Mouse (Mus musculus) myocyte (in vitro differentiated cells): ENCODE measurements around the gene 4931429L15Rik. TPM values are rescaled to one million over a fixed set of nuclear protein-coding genes. Genes with fewer than 3 reads are reported as not detected.

Experiments used
- H3K27me3 ChIP-seq: one replicate; pipeline ENCODE4 v1.6.1; 2011; ENCODE audit not compliant: control insufficient read depth, insufficient read depth, insufficient read length
- H3K36me3 ChIP-seq: one replicate; pipeline ENCODE4 v1.6.1; 2011; ENCODE audit not compliant: control insufficient read depth, insufficient read depth
- H3K4me2 ChIP-seq: one replicate; pipeline ENCODE4 v1.6.1; 2011; ENCODE audit warnings: low read depth, control low read depth
- H3K4me3 ChIP-seq: one replicate; pipeline ENCODE4 v1.5.1; 2011; ENCODE audit warnings: mild to moderate bottlenecking, control low read depth, moderate library complexity
- H3K79me2 ChIP-seq: one replicate; pipeline ENCODE4 v1.6.1; 2011; ENCODE audit not compliant: control insufficient read depth, insufficient read depth
- H3ac ChIP-seq: one replicate; pipeline ENCODE4 v1.6.1; 2011; ENCODE audit not compliant: control insufficient read depth, insufficient read length
- CEBPB ChIP-seq: IDR thresholded peaks from 2 replicates; pipeline ENCODE4 v1.6.1; 2011; ENCODE audit warnings: mild to moderate bottlenecking, moderate library complexity; ENCODE audit not compliant: poor library complexity, insufficient read depth, severe bottlenecking
- E2F4 ChIP-seq: IDR thresholded peaks from one replicate; pipeline ENCODE4 v1.6.1; 2011; ENCODE audit warnings: mild to moderate bottlenecking, control low read depth, moderate library complexity; ENCODE audit not compliant: insufficient read depth
- MAX ChIP-seq: IDR thresholded peaks from one replicate; pipeline ENCODE4 v1.6.1; 2011; ENCODE audit warnings: low read depth, mild to moderate bottlenecking, control low read depth
- MYOD1 ChIP-seq, 3 experiments: IDR thresholded peaks; one replicate each; pipeline ENCODE4 v1.6.1; 2011; ENCODE audit warnings: control low read depth in 2 of 3, low read depth in 2 of 3, mild to moderate bottlenecking in 2 of 3, moderate library complexity in 1 of 3; ENCODE audit not compliant: insufficient read length in 2 of 3, control insufficient read depth in 1 of 3
- MYOG ChIP-seq, 3 experiments: IDR thresholded peaks; one replicate each; pipeline ENCODE4 v1.6.1; 2011; ENCODE audit warnings: control low read depth in 2 of 3, low read depth in 2 of 3, mild to moderate bottlenecking in 2 of 3; ENCODE audit not compliant: insufficient read length in 2 of 3, control insufficient read depth in 1 of 3, insufficient read depth in 1 of 3
- POLR2A ChIP-seq: IDR thresholded peaks from one replicate; pipeline ENCODE4 v1.6.1; 2011; ENCODE audit warnings: low read depth, mild to moderate bottlenecking, control low read depth, moderate library complexity; ENCODE audit not compliant: insufficient read length
- POLR2AphosphoS2 ChIP-seq: IDR thresholded peaks from one replicate; pipeline ENCODE4 v1.6.1; 2011; ENCODE audit warnings: low read depth, control low read depth; ENCODE audit not compliant: insufficient read length
- REST ChIP-seq: IDR thresholded peaks from one replicate; pipeline ENCODE4 v1.6.1; 2011; ENCODE audit warnings: mild to moderate bottlenecking, control low read depth, moderate library complexity; ENCODE audit not compliant: insufficient read depth, insufficient read length
- SRF ChIP-seq: IDR thresholded peaks from one replicate; pipeline ENCODE4 v1.6.1; 2011; ENCODE audit warnings: low read depth; ENCODE audit not compliant: control insufficient read depth, insufficient read length
- TCF12 ChIP-seq: IDR thresholded peaks from one replicate; pipeline ENCODE4 v1.6.1; 2011; ENCODE audit warnings: mild to moderate bottlenecking, control low read depth; ENCODE audit not compliant: poor library complexity, insufficient read depth, severe bottlenecking
- TCF3 ChIP-seq: IDR thresholded peaks from one replicate; pipeline ENCODE4 v1.6.1; 2011; ENCODE audit warnings: low read depth, control low read depth; ENCODE audit not compliant: insufficient read length
- USF1 ChIP-seq: IDR thresholded peaks from one replicate; pipeline ENCODE4 v1.6.1; 2011; ENCODE audit warnings: low read depth, mild to moderate bottlenecking, control low read depth, moderate library complexity
- polyA plus RNA-seq: library from polyadenylated mRNA; unstranded; fragments of >200 nt; fragmentation: generic; extraction: Trizol; gene quantifications from one replicate; pipeline ENCODE4 v1.2.1, GENCODE M21; 2012; ENCODE audit warnings: missing spikeins

4931429L15Rik gene
- polyA plus RNA-seq, 1 experiment, result not detected

GRCm38 (mm10) chr9:46256177-46256576 lies 63.6 kb downstream of the 4931429L15Rik start:
- no peak overlapping the region for H3K4me3 ChIP-seq
- peaks cover 15% of the 10 kb centered on the region for H3K27me3 ChIP-seq
- H3K79me2 ChIP-seq, result no peaks in the 10 kb centered on the region
- TF ChIP-seq USF1 (no peak), CEBPB (no peak), POLR2AphosphoS2 (no peak), REST (no peak), MYOG (IDR thresholded peaks at IDR 0.05; ENCODE audit: control insufficient read depth in 1 of 3, insufficient read depth in 1 of 3, insufficient read length in 2 of 3, low read depth in 2 of 3) (no peak), POLR2A (no peak), TCF12 (no peak), TCF3 (no peak), MAX (no peak), SRF (no peak), E2F4 (no peak), MYOD1 (IDR thresholded peaks at IDR 0.05; ENCODE audit: control insufficient read depth in 1 of 3, insufficient read length in 2 of 3, low read depth in 2 of 3) (no peak)
- H3ac ChIP-seq, result no peak overlapping the region
- no peaks in the 10 kb centered on the region for H3K36me3 ChIP-seq
- no peak overlapping the region for H3K4me2 ChIP-seq

Other genes with a start within 250 kb of the 4931429L15Rik start
- not detected for gene Apoa1, start 91.4 kb downstream of the 4931429L15Rik start, polyA plus RNA-seq
- gene Apoc3, start 84.3 kb downstream of the 4931429L15Rik start, polyA plus RNA-seq, result not detected
- gene Apoa4, start 79.3 kb downstream of the 4931429L15Rik start, polyA plus RNA-seq, result not detected
- gene Apoa5, start 51.4 kb downstream of the 4931429L15Rik start, polyA plus RNA-seq, result not detected
- 33.1 TPM for gene Zpr1, start 46.9 kb downstream of the 4931429L15Rik start, polyA plus RNA-seq
- 9.5 TPM for gene Bud13, start 37.0 kb downstream of the 4931429L15Rik start, polyA plus RNA-seq